Mouse (Mus musculus) small intestine, adult 2 months (tissue): ENCODE results near the gene Tmem143.

Experiments used
- CTCF ChIP-seq: fragments of 200-500 bp; IDR thresholded peaks from 2 replicates; pipeline ENCODE4 v1.5.1; 2012; ENCODE audit warnings: low read depth, mild to moderate bottlenecking, control low read depth, inconsistent platforms, low read length, moderate library complexity, mixed read lengths; ENCODE audit not compliant: insufficient replicate concordance, insufficient read length; ENCODE audit errors: extremely low read depth
- POLR2A ChIP-seq: fragments of 200-500 bp; IDR thresholded peaks from 2 replicates; pipeline ENCODE4 v1.6.1; 2012; ENCODE audit warnings: low read depth, mild to moderate bottlenecking, control low read depth, inconsistent platforms, low read length, moderate library complexity

- no peak for TF ChIP-seq POLR2A
- TF ChIP-seq CTCF: no peak
These were observed 11.6 kb downstream of the Tmem143 start for GRCm38 (mm10) chr7:45908384-45908783.
